Mouse (Mus musculus) A20 (cell line): ENCODE results near the gene 4930572O03Rik.
"Not testable (repeated sequence)": the region's sequence is repeated elsewhere in the genome, so short reads cannot be mapped to it uniquely, and the experiment has no call there.

Experiments used
- DNase-seq: peaks from one replicate; pipeline ENCODE4 v3.0.0-alpha.2; 2011; ENCODE audit warnings: low read depth, low spot score

4930572O03Rik gene

DNA sequence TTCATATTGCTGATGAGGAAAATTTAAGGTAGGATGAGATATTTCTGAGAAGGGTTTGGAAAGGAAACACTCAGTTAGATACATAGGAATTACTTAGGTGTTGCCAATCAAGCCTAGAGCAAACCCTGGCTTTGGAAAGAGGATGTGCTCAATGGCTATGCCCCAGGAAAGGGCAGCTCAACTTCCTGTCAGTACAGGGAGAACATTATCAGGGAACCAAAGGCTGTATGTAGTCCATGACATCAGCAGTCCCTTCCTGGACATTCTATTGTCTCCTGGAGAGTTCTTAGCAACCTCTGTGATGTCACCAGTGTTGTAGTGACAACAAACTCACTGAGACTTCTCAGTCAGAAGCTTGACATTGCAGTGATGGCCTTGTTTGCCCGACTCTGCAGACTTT is 38.1 kb downstream of the 4930572O03Rik start, which contains the start of gene Speer4d:
Speer4d (plus strand) TSS at position 301 of the 400 bp plus-strand sequence.
- DNase-seq, result not testable (repeated sequence)

DNA sequence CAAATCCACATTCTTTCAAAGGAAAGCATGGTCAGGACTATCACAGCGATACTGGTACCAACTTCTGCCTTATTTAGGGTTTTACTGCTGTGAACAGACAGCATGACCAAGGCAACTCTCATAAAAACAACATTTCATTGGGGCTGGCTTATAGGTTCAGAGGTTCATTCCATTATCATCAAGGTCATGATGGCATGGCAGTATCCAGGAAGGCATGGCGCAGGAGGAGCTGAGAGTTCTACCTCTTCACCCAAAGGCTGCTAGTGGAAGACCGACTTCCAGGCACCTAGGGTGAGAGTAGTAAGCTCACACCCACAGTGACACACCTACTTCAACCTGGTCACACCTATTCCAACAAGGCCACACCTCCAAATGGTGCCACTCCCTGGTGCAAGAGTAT is 40.7 kb downstream of the 4930572O03Rik start:
- DNase-seq, result not testable (repeated sequence)

DNA sequence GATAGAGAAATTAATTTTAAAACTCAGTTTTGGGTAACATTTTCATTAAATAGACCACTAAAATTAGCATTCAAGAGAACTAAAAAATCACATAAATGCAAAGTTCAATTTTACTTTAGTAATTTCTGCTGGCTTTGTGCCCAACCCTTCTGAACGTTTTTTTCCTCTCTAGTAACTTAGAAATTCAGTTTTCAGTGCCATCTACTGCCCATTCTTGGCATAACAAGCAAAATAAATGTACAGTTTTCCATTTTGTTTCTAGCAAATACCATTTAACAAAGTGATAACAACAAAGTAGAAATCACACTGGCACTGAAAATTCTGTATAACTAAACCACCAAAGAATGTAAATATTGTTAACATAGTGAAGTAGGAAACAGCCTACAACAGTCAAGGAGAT is 46.2 kb downstream of the 4930572O03Rik start:
- DNase-seq, result not testable (repeated sequence)

DNA sequence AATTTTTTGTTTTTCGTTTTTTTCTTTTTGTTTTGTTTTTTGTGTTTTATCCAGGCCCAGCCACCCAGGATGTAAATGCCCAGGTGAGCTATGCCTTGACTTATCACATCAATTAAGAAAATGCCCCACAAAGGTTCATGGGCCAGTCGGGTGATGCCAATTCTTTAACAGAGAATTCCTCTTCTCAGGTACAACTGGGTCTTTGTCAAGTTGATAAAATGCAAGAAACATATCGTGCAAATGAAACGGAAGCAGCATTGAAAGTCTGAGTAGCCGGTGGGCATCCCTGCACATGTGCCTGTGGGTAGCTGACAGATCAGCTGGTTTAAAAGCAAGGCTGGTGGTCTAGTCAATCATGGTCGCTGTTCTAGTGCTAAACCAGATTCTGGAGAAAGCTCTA is 50.2 kb downstream of the 4930572O03Rik start:
- not testable (repeated sequence) for DNase-seq

DNA sequence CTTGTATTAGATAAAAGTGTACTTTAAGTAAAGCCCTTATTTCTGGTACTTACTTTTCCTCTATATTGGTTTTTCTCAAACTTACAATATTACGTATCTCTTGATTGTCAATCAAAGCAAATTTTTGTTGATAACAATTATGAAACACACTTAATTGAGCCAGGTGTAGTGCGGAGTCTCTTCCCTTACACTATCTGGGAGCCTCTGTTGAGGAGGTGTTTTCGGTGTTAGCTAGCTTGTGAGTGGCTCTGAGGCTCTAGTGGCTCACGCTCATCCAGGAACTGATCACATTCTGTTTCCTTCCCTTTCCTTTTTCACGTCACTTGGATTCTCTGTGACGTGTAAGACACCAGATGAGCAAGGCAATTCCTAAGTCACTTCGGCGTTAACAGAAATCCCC is 53.3 kb downstream of the 4930572O03Rik start:
- DNase-seq, result not testable (repeated sequence)

DNA sequence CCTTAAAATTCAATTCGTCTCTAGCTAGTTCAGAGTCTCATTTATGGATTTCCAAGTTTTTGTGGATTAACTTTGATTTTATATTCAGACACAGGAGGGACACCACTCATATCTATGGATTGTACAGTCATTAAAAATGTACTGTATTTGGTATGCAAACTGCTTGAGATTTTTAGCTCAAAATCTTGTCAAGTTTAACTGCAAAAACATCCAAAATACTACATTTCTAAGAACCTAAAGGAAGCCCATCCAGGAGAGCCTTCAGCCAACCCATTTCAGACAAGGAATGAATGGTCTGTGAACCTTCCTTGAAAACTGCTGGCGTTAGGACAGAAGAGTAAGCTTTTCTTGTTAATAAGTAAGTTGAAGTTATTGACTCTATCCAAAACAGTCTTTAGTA is 53.9 kb downstream of the 4930572O03Rik start:
- not testable (repeated sequence) for DNase-seq

DNA sequence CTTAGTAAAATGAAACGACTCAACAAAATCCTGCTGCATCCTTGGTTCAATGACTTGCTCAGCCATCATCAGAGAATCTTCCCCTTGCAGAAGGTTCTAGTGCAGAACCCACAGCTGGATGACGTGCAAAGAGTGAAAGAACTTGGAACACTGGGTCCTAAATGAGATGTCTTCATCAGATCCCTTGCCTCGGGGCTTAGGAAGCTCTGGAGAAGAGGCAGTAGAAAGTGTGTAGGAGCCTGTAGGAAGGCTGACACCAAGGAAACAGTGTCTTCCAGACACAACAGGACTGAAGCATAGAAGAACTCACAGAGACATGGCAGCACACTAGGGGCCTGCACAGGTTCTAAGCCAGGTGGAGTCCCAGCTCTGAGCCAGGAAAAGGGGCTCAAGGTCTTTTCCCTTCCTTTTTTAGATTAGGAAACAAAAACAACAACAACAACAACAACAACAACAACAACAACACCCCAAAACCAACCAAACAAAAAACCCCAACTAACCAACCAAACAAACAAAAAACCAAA is 54.4 kb downstream of the 4930572O03Rik start:
- DNase-seq, result not testable (repeated sequence)
